Mouse (Mus musculus) ES-Bruce4 (cell line): Measurements from ENCODE around the gene Stim1.

ENCODE experiments used
- CTCF ChIP-seq: IDR thresholded peaks from one replicate; pipeline ENCODE4 v1.8.1; 2011; ENCODE audit warnings: low read depth, low read length
- EP300 ChIP-seq: IDR thresholded peaks from 2 replicates; pipeline ENCODE4 v1.6.1; 2011; ENCODE audit warnings: low read depth, low read length; ENCODE audit not compliant: insufficient read depth
- POLR2A ChIP-seq: IDR thresholded peaks from one replicate; pipeline ENCODE4 v1.8.1; 2011; ENCODE audit warnings: low read length; ENCODE audit not compliant: insufficient read depth

DNA sequence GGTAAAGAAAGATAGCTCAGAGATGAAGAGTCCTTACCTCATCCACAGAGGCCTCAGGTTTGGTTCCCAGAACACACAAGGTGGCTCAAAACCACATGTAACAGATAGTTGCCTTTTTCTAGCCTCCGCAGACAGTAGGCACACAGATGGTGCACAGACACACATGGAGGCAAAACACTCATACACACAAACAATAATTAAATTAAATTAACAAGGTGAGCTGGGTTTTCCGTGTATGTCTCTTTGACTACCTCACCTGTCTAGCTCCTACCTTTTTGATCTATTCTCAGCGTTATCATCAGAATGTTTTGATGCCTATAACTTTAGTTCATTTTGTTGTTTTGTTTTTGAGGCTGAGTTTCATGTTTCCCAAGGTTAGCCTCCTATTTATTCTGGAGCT lies 11.7 kb upstream of the Stim1 start, which contains the start of gene Rhog:
- TF ChIP-seq CTCF (no peak), POLR2A (no peak), EP300 (no peak)
